Mouse (Mus musculus): Measurements from ENCODE around the gene Amd1.

DNA sequence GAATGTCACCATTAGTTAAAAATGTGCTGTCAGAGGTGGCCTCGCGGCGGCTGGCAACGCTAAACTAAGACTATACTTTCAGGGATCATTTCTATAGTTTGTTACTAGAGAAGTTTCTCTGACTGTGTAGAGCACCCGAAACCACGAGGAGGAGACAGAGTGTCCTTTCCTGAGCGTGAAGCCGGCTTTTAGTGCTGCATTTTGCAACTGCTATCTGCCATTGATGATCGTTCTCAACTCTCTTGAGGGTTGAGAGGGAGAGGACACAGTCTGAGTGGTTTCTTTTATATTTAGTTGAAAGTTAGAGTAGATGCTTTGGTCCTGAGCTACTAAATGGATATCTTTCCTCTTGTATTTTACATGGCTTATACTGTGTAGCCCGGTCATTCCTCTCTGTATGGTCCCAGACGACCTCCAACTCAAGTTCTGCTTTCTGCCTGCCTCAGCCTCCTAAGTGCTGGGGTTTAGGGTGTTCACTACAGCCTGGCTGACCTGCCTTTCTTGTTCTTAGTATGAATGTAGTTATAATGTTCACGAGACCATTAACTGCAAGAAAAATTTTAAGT lies 43.5 kb downstream of the Amd1 start:
- TF ChIP-seq CTCF (conservative IDR thresholded peaks at IDR 0.05; ENCODE audit: insufficient read depth, insufficient read length, low read depth, low read length), result peak; percentile 48
- TF ChIP-seq POLR2A (IDR thresholded peaks at IDR 0.05; ENCODE audit: low read depth, low read length), result peak; percentile 56
